Mouse (Mus musculus) heart, postnatal 4 days (tissue): ENCODE data around the gene Usp32. TPM values are rescaled to one million over a fixed set of nuclear protein-coding genes. Genes with fewer than 3 reads are reported as not detected.
"Not testable (repeated sequence)": the region's sequence is repeated elsewhere in the genome, so short reads cannot be mapped to it uniquely, and the experiment has no call there.

Source experiments
- DNase-seq: peaks from one replicate; pipeline ENCODE4 v3.0.0; 2021
- total RNA-seq, 2 experiments: library from RNA; stranded (reverse); gene quantifications; 2 replicates each; pipeline ENCODE4 v1.2.3; 2021

The Usp32 gene
- total RNA-seq = 10 to 100 TPM; 21.8 to 21.9 TPM

GRCm38 (mm10) chr11:85139581-85140540 lies at the start of gene Usp32:
Gene Usp32 (minus strand): TSS chr11:85140161.
- peak; percentile 97 for DNase-seq

GRCm38 (mm10) chr11:85189110-85189509 lies 49.1 kb upstream of the Usp32 start:
- no peak for DNase-seq

DNA sequence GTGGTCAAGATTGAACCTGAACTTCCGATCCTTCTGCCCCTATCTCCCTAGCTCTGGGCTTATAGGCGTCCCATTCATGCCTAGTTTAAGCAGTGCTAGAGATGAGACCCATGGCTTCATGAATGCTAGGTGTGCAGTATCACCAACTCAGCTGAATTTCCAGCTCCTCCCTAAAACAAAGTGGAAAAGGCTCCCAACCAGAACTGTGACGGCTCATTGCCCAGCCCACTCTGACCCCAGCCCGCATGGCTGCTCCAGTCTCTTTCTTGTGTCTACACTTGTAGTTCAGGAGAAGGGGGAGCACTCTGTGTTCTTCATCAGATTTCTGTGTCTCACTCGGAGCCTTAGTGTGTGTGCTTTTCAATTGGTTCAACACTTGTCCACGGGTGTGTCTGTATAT lies 44.9 kb upstream of the Usp32 start:
- no peak for DNase-seq

- peak; percentile 49 for DNase-seq
These were observed 44.1 kb upstream of the Usp32 start for GRCm38 (mm10) chr11:85184082-85184481.

GRCm38 (mm10) chr11:85183284-85183779 lies 43.4 kb upstream of the Usp32 start:
- DNase-seq = peak; percentile 22

DNA sequence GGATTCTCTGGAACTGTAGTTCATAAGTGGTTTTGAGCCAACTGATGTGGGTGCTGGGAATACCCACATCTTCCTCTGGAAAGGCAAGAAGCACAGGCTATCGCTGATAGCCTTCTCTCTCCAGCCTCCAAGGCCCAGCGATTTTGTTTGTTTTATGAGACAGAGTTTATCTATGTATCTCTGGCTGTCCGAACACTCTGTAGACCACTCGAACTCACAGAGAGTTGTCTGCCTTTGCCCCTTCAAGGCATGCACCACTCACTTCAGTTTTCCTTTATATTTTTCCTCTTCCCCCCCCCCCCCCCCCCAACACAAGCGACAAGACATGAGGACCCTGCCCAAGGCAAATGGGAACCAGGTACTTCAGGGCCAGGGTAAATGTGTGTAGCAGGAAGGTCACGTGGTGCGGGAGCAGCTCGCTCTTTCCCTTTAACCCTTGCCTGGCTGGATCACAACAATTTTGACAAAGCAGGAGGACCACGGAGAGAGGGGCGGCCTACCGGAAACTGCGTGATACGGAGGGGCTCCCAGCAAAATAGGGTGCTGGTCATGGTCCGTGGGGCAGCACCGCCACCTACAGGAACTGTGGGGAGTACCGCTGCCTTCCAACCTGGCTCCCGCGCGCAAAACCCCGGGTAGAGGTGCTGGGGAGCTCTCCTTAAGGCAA lies 42.8 kb upstream of the Usp32 start:
- DNase-seq = peak; percentile 78

DNA sequence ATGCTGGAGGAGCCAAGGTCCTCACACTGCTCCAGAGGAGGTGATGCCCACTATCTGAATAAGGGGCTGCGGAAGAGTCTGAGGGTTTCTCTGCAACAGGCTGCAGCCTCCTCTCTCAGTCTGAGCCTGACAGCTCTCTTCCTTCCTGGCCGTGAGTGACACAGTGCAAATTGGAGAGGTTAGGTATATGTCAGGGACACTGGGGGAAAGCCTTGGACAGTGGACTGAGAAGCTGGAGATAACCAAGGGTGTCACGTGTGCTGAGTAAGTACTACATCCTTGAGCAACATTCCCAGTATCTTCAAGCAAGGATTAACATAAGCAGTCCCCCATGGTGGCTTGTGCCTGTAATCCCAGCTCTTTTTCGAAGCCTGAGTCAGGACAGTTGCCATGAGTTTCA lies 38.5 kb upstream of the Usp32 start:
- DNase-seq = no peak

GRCm38 (mm10) chr11:85177761-85178160 lies 37.8 kb upstream of the Usp32 start:
- DNase-seq = no peak

- DNase-seq = no peak
These were observed 36.0 kb upstream of the Usp32 start for GRCm38 (mm10) chr11:85175941-85176340.

DNA sequence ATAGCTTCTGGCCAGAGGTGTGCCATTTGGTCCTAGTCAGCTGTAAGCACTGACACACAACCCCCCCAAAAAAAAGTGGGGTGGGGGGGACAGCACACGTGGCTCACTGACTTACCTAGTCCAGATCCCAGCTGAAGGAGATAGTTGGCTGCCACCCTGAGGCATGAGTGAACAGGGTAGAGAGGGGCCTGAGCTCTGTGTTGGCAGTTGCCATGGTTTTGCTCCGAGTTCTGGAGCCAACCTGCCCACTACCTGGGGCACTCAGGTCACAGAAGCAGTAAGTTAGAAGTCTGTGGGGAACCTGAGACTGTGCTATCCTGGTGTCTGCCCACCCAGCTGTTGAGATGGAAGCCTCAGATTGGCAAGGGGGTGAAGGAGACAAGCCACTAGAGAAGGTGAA lies 30.9 kb upstream of the Usp32 start:
- DNase-seq = no peak

DNA sequence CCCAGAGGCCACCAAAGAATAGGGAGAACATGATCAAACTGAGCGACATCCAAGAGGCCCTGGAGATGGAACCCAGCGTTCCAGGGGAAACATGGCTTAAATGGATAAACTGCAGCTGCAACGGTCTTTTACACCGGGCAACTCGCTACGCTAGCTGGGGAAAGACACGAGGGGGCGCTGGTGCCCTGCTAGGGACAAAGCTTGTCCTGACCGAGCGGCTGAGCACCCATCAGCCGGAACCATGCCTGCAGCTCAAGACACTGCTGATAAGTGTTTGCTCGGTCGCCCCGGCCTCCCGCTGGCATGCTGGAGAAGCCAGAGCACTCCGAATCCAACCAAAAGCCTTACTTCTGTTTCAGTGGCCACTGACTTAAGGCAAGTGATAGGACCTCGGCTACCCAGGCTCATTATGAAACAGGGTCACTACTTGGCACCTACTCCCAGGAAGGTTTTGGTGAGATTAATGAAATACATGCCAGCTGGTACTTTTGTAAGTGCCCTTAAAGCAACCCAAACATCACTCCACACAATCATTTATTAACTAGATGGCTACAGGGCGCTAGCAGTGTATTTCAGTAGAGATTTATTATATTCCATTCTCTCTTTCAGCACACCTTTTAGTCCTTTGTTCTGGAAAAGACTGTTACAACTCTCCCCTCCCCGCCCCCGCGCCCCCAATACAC lies 30.2 kb upstream of the Usp32 start, which contains the start of gene 1700125H20Rik:
TSS of gene 1700125H20Rik (plus strand) at position 347 of the 683 bp plus-strand sequence.
- peak; percentile 94 for DNase-seq

DNA sequence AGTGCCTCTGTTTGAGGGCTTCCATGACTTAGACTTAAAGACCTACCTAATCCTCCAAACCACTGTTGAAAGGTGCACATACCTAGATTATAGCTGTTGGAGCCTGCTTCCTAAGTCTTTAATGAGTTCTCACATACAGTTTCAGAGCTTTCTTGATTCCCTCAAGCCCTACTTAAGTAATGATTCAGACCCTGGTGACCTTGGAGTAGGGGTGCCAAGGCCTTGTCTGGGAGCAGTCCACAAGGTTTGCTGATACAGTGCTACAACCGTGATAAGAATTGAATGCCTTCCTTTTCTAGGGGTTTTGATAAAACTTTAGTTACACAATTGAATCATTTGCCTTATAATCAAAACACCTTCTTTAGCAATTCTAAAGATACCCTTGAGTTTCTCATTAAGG lies 27.5 kb upstream of the Usp32 start:
- DNase-seq = no peak

- no peak for DNase-seq
These were observed 24.4 kb upstream of the Usp32 start for GRCm38 (mm10) chr11:85164371-85164770.

DNA sequence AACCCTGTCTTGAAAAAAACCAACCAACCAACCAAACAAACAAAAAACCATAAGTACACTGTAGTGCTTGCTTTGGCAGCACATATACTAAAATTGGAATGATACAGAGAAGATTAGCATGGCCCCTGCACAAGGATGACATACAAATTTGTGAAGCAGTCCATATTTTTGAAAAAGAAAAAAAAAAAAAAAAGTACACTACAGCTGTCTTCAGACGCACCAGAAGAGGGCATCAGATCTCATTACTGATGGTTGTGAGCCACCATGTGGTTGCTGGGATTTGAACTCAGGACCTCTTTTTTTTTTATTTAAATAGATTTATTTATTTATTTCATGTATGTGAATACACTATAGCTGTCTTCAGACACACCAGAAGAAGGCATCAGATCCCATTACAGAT lies 23.1 kb upstream of the Usp32 start:
- DNase-seq = not testable (repeated sequence)

- no peak for DNase-seq
These were observed 17.3 kb upstream of the Usp32 start for GRCm38 (mm10) chr11:85157301-85157700.

DNA sequence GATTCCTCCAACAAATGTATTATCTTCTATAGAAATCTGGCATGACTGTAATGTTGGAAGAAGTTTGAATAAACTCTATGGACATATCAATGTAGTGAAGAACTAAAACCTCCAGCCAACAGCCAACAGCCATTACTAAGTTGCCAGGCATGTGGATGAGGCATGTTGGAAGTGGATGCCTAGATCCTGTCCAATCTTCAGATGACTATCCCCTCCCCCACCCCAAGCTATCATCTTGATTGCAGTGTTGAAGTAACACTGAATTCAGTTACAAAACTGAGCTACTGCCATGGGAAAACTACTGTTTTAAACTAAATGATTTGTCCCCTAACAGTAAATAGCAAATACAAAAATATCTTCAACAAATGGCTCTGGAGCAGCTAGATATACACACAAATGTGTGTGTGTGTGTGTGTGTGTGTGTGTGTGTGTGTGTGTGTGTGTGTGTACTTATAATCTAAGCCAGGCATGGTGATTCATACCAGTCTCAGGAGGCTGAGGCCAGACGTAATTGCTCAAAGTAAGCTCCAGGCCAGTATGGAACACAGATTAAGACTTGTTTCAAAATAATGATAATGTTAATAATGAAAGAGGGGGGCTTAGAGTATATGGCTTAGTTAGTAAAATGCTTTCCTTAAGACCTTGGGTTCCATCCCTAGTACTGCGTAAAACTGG lies 12.4 kb upstream of the Usp32 start:
- no peak for DNase-seq

DNA sequence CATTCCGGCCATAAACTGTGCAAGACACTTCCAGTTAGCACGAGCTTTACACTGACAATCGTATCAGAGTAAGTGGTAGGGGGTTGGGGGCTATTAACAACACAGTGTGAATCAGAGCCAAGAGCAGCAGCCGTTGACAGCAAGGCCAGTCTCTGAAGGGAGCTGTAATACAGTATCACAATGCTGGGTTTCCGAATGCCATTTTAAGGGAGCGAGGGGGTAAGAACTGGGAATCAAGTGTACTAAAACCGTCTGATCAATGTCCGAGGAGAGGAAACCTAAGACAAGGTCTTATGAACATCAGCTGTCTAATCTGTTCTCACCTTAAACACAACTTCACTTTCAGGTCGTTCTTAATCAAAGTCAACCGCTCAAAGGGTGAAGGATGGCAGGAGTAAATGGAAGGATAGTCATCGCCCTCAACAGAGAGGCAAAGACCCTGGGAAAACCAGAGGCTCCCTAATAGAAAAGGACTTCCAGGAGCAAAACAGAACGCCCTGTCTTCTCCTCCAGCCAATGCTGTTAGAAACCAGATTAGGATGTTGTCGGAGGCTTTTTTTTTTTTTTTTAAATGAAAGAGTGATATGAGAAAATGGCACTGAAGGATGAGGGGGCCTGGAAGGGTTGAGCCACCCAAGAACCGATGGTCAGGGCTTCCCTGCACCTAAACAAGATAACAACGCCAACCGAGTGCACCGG lies 1.0 kb downstream of the Usp32 start:
- peak; percentile 18 for DNase-seq

GRCm38 (mm10) chr11:85131542-85131941 lies 8.4 kb downstream of the Usp32 start:
- DNase-seq = no peak

DNA sequence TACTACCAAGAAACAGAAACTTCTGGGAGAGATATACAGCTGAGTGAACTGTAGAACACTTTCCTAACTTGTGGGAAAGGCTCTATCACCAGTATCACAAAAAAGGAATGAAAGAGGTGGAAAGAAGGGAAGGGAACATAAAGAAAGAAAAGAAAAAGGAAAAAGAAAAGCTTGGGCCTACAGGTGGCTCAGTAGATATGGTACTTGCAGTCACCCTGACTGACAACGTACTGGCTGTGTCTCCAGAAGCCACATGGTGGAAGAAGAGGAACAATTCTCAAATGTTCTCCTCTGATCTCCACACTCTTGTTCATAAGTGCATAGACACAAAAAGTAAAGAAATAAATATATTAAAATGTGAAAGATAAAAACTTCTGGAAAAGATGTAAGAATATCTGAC lies 11.1 kb downstream of the Usp32 start:
- no peak for DNase-seq

GRCm38 (mm10) chr11:85126257-85127102 lies 13.5 kb downstream of the Usp32 start:
- DNase-seq = no peak
